Mouse (Mus musculus): Measurements from ENCODE around the gene Lrrc57.

DNA sequence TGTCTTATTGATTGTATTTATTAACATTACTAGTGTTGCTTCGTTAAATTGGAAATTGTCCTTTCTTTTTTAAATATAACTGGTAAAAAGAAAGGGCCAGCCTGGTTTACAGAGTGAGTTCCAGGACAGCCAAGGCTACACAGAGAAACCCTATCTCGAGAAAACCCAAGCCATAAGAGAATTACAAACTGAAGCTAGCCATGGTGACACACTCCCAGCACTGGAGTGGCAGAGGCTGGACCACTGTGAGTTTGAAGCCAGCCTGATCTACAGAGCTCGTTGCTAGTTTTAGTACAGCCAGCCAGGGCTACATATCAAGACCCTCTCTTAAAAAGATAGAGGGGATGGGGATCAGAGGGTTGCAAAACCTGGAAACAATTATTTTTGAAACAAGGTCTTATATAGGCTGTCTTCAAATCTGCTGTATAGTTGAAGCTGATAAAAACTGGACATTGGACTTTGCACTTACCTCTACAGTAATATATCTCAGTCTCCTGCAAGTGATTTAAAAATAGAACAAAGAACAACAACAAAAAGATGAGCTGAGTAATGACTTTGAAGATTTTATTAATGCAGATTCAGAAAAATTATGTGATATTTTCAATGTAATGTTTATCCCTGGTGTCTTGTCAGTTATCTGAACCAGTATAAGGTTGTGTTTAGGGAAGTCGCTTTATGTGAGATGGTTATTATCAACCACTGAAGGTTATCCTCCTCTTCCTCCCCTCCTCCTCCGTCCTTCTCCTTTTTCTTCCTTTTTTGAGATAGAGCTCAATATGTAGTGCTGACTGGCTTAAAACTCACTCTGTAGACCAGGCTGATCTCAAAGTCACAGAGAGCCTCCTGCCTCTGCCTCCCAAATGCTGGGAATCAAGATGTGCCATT, 7.2 kb upstream of the Lrrc57 start:
- TF ChIP-seq CTCF (IDR thresholded peaks at IDR 0.05; ENCODE audit: borderline replicate concordance, extremely low read depth, insufficient read depth, insufficient read length) (no peak), POLR2A (IDR thresholded peaks at IDR 0.05; ENCODE audit: borderline replicate concordance, extremely low read depth, insufficient read depth, insufficient read length, poor library complexity, severe bottlenecking) (no peak)
